Mouse (Mus musculus): ENCODE results near the gene Cpn1. TPM values are rescaled to one million over a fixed set of nuclear protein-coding genes. Genes with fewer than 3 reads are reported as not detected.

Cpn1 gene
- polyA plus RNA-seq, 1 experiment from 2014 or later: 12.9 TPM

GRCm38 (mm10) chr19:43914986-43915385 is 71.4 kb downstream of the Cpn1 start:
- Histone ChIP-seq H3K4me1 (peaks cover 33% of the 10 kb centered on the region), H3K9me3 (no peaks in the 10 kb centered on the region), H3K36me3 (peaks cover 17% of the 10 kb centered on the region), H3K27ac (no peak overlapping the region), H3K4me3 (no peak overlapping the region), H3K27me3 (ENCODE audit: insufficient read depth, poor library complexity, severe bottlenecking) (no peaks in the 10 kb centered on the region)
- 87% methylated on average over 9 of the region's 9 CpGs for WGBS
- no peak for DNase-seq (ENCODE audit: low spot score)

GRCm38 (mm10) chr19:43912775-43913486 is 73.4 kb downstream of the Cpn1 start:
- Histone ChIP-seq H3K27ac (0 out of 2 replicates have a peak overlapping the region, but pooled peaks have one; percentile 22), H3K36me3 (peaks cover 32% of the 10 kb centered on the region), H3K4me3 (no peak overlapping the region), H3K4me1 (peaks cover 28% of the 10 kb centered on the region), H3K27me3 (ENCODE audit: insufficient read depth, poor library complexity, severe bottlenecking) (no peaks in the 10 kb centered on the region), H3K9me3 (no peaks in the 10 kb centered on the region)
- WGBS: 70% methylated on average over 4 of the region's 4 CpGs
- DNase-seq (ENCODE audit: low spot score): no peak

- Histone ChIP-seq H3K4me1 (no peaks in the 10 kb centered on the region), H3K27me3 (ENCODE audit: insufficient read depth, poor library complexity, severe bottlenecking) (no peaks in the 10 kb centered on the region), H3K36me3 (peaks cover 50% of the 10 kb centered on the region), H3K9me3 (no peaks in the 10 kb centered on the region), H3K27ac (no peak overlapping the region), H3K4me3 (no peak overlapping the region)
- 94% methylated on average over 7 of the region's 7 CpGs for WGBS
- no peak for DNase-seq (ENCODE audit: low spot score)
Observed at GRCm38 (mm10) chr19:43906492-43906891, 79.9 kb downstream of the Cpn1 start.

Other genes with a start within 250 kb of the Cpn1 start
- 10.1 and 14.9 TPM in 2 replicates for gene Cutc, start 233.6 kb downstream of the Cpn1 start, polyA plus RNA-seq (2016; fragmentation: Nextera tagmentation; extraction: Ambion mirVana)
- gene Cox15, start 233.6 kb downstream of the Cpn1 start, polyA plus RNA-seq (2016; fragmentation: Nextera tagmentation; extraction: Ambion mirVana): 16.0 and 17.5 TPM in 2 replicates
- 0.05 and 0.31 TPM in 2 replicates for gene Abcc2, start 204.4 kb downstream of the Cpn1 start, polyA plus RNA-seq (2016; fragmentation: Nextera tagmentation; extraction: Ambion mirVana)
- gene Dnmbp, start 46.4 kb downstream of the Cpn1 start, polyA plus RNA-seq (2016; fragmentation: Nextera tagmentation; extraction: Ambion mirVana): 11.9 and 15.1 TPM in 2 replicates
- 0.11 TPM in 1 of 2 replicates, not detected in the other for gene Cyp2c23, start 42.7 kb upstream of the Cpn1 start, polyA plus RNA-seq (2016; fragmentation: Nextera tagmentation; extraction: Ambion mirVana)
- 18.6 and 24.6 TPM in 2 replicates for gene Erlin1, start 83.2 kb upstream of the Cpn1 start, polyA plus RNA-seq (2016; fragmentation: Nextera tagmentation; extraction: Ambion mirVana)
- 36.8 and 47.0 TPM in 2 replicates for gene Chuk, start 120.9 kb upstream of the Cpn1 start, polyA plus RNA-seq (2016; fragmentation: Nextera tagmentation; extraction: Ambion mirVana)
- 21.9 and 23.8 TPM in 2 replicates for gene Cwf19l1, start 149.3 kb upstream of the Cpn1 start, polyA plus RNA-seq (2016; fragmentation: Nextera tagmentation; extraction: Ambion mirVana)
- 69.0 and 91.3 TPM in 2 replicates for gene Bloc1s2, start 159.9 kb upstream of the Cpn1 start, polyA plus RNA-seq (2016; fragmentation: Nextera tagmentation; extraction: Ambion mirVana)
- not detected in 2 replicates for gene Pkd2l1, start 205.9 kb upstream of the Cpn1 start, polyA plus RNA-seq (2016; fragmentation: Nextera tagmentation; extraction: Ambion mirVana)
- gene Scd3, start 216.7 kb upstream of the Cpn1 start, polyA plus RNA-seq (2016; fragmentation: Nextera tagmentation; extraction: Ambion mirVana): 0.15 and 0.64 TPM in 2 replicates

All from heart, embryonic 10.5 days (tissue).